Mouse (Mus musculus) liver, adult 2 months (tissue): ENCODE measurements around the gene Hdac4.

Experiments
- CTCF ChIP-seq: fragments of 200-500 bp; IDR thresholded peaks from 2 replicates; pipeline ENCODE4 v1.5.1; 2011; ENCODE audit warnings: low read depth, low read length, control low read depth
- POLR2A ChIP-seq: fragments of 200-500 bp; IDR thresholded peaks from 2 replicates; pipeline ENCODE4 v1.6.1; 2011; ENCODE audit warnings: low read length, control low read depth; ENCODE audit not compliant: insufficient read depth; ENCODE audit errors: extremely low read depth

GRCm38 (mm10) chr1:92082837-92083541 lies 112.5 kb downstream of the Hdac4 start:
- TF ChIP-seq CTCF (no peak), POLR2A (no peak)
